In the genomic region with DNA sequence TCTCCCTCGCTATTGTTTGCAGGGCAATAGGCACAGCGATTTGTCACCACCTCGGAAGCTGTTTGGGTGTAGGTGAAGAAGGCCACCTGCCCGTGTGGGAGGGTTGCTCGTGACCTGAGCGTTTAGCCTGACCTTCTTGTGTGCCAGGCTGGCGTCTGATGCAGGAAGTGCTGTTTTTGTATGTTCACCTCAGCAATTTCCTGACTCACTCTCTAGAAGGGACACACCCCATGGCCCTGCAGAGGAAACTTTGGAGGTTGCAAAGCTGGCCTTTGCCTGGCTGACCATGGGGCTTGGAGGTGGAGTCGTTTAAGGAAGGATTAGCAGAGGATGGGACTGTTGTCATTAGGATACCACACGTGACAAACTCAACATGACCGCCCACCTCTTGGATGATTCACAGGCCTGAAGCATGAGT, we compare ENCODE assay signal across 8 mouse cellular contexts. TPM values are rescaled to one million over a fixed set of nuclear protein-coding genes. Genes with fewer than 3 reads are reported as not detected.
DNase-seq lines count a peak whose midpoint lies in the region; ATAC-seq lines count a peak whose summit lies in the region.

No protein-coding gene starts in this region.

- no peak overlapping the region for H3K27ac ChIP-seq in kidney, embryonic 14.5 days (ENCODE audit: low read depth, low read length)
- H3K27ac ChIP-seq in brown adipose tissue, adult 24 weeks (replicated peaks; ENCODE audit: low read depth, low read length), result peak overlapping the region; percentile 31
- H3K27ac ChIP-seq in liver, embryonic 13.5 days, result peak overlapping the region; percentile 89
- H3K27ac ChIP-seq in stomach, embryonic 14.5 days (ENCODE audit: low read length), result no peak overlapping the region
- H3K27ac ChIP-seq in hindbrain, embryonic 12.5 days, result no peak overlapping the region
- no peak overlapping the region for H3K27ac ChIP-seq in forebrain, embryonic 11.5 days (ENCODE audit: low read depth, low read length)

- H3K9ac ChIP-seq in kidney, embryonic 14.5 days (ENCODE audit: low read depth, low read length), result no peak overlapping the region
- peak overlapping the region; percentile 65 for H3K9ac ChIP-seq in liver, embryonic 13.5 days
- H3K9ac ChIP-seq in stomach, embryonic 14.5 days (replicated peaks; ENCODE audit: low read depth, low read length), result no peak overlapping the region
- no peak overlapping the region for H3K9ac ChIP-seq in hindbrain, embryonic 12.5 days
- no peak overlapping the region for H3K9ac ChIP-seq in forebrain, embryonic 11.5 days (ENCODE audit: low read length)

- no peak overlapping the region for H3K4me3 ChIP-seq in kidney, embryonic 14.5 days (ENCODE audit: low read length)
- no peak overlapping the region for H3K4me3 ChIP-seq in brown adipose tissue, adult 24 weeks (ENCODE audit: insufficient read depth, low read depth, low read length)
- peak overlapping the region; percentile 22 for H3K4me3 ChIP-seq in liver, embryonic 13.5 days (replicated peaks)
- H3K4me3 ChIP-seq in stomach, embryonic 14.5 days (ENCODE audit: low read depth, low read length), result no peak overlapping the region
- no peak overlapping the region for H3K4me3 ChIP-seq in hindbrain, embryonic 12.5 days
- no peak overlapping the region for H3K4me3 ChIP-seq in forebrain, embryonic 11.5 days (ENCODE audit: low read depth, low read length)

- H3K36me3 ChIP-seq in kidney, embryonic 14.5 days (ENCODE audit: control insufficient read depth, insufficient read depth, low read length), result no peaks in the 10 kb centered on the region
- no peaks in the 10 kb centered on the region for H3K36me3 ChIP-seq in liver, embryonic 13.5 days
- no peaks in the 10 kb centered on the region for H3K36me3 ChIP-seq in stomach, embryonic 14.5 days (ENCODE audit: control insufficient read depth, insufficient read depth, low read length)
- no peaks in the 10 kb centered on the region for H3K36me3 ChIP-seq in hindbrain, embryonic 12.5 days
- no peaks in the 10 kb centered on the region for H3K36me3 ChIP-seq in forebrain, embryonic 11.5 days (ENCODE audit: control insufficient read depth, insufficient read depth, low read length)

- DNase-seq in kidney, postnatal 10 days, result peak; percentile 41
- DNase-seq in liver, embryonic 13.5 days, result peak; percentile 46
- DNase-seq in frontal cortex, postnatal 36 days (ENCODE audit: low spot score in 2 of 2), result no peak
- no peak for DNase-seq in forebrain, embryonic 11.5 days (ENCODE audit: low spot score)

- no peak for ATAC-seq in kidney, embryonic 14.5 days (ENCODE audit: low FRiP score, low TSS enrichment)
- ATAC-seq in liver, embryonic 13.5 days (ENCODE audit: low read depth), result peak; percentile 81
- ATAC-seq in stomach, embryonic 14.5 days (ENCODE audit: insufficient number of reproducible peaks, insufficient read depth, low FRiP score, low read depth), result peak; percentile 47; the same call in 1 of the 2 replicates
- no peak for ATAC-seq in hindbrain, embryonic 12.5 days (ENCODE audit: low FRiP score)
- ATAC-seq in forebrain, embryonic 11.5 days (replicated peaks; ENCODE audit: low FRiP score), result no peak

- H3K9me3 ChIP-seq in kidney, embryonic 14.5 days (ENCODE audit: control insufficient read depth, low read length), result no peaks in the 10 kb centered on the region
- H3K9me3 ChIP-seq in liver, embryonic 13.5 days (replicated peaks), result no peaks in the 10 kb centered on the region
- no peaks in the 10 kb centered on the region for H3K9me3 ChIP-seq in stomach, embryonic 14.5 days (ENCODE audit: control insufficient read depth, low read depth, low read length)
- H3K9me3 ChIP-seq in hindbrain, embryonic 12.5 days (replicated peaks), result no peaks in the 10 kb centered on the region
- H3K9me3 ChIP-seq in forebrain, embryonic 11.5 days (ENCODE audit: control insufficient read depth, low read length), result no peaks in the 10 kb centered on the region

- 19% methylated on average over 10 of the region's 10 CpGs for WGBS in kidney, embryonic 14.5 days
- WGBS in liver, embryonic 13.5 days (ENCODE audit: insufficient replicate concordance), result 34% methylated on average over 10 of the region's 10 CpGs
- 16% methylated on average over 10 of the region's 10 CpGs for WGBS in stomach, embryonic 14.5 days
- WGBS in hindbrain, embryonic 12.5 days, result 38% methylated on average over 10 of the region's 10 CpGs
- 41% methylated on average over 10 of the region's 10 CpGs for WGBS in forebrain, embryonic 11.5 days

- H3K4me1 ChIP-seq in kidney, embryonic 14.5 days (ENCODE audit: control insufficient read depth, insufficient read depth, low read length), result peaks cover 11% of the 10 kb centered on the region
- peaks cover 12% of the 10 kb centered on the region for H3K4me1 ChIP-seq in brown adipose tissue, adult 24 weeks (ENCODE audit: control insufficient read depth, insufficient read depth, insufficient read length, low read length)
- peaks cover 86% of the 10 kb centered on the region for H3K4me1 ChIP-seq in liver, embryonic 13.5 days (replicated peaks)
- H3K4me1 ChIP-seq in stomach, embryonic 14.5 days (ENCODE audit: control insufficient read depth, insufficient read depth, low read length), result 0 out of 2 replicates have a peak, but pooled peaks cover 13% of the 10 kb centered on the region
- peaks cover 7% of the 10 kb centered on the region for H3K4me1 ChIP-seq in hindbrain, embryonic 12.5 days
- no peaks in the 10 kb centered on the region for H3K4me1 ChIP-seq in forebrain, embryonic 11.5 days (replicated peaks; ENCODE audit: control insufficient read depth, insufficient read depth, low read length)

- H3K4me2 ChIP-seq in kidney, embryonic 14.5 days (replicated peaks; ENCODE audit: low read depth, low read length), result no peak overlapping the region
- peak overlapping the region; percentile 47 for H3K4me2 ChIP-seq in liver, embryonic 13.5 days
- H3K4me2 ChIP-seq in stomach, embryonic 14.5 days (replicated peaks; ENCODE audit: low read depth, low read length), result no peak overlapping the region
- H3K4me2 ChIP-seq in hindbrain, embryonic 12.5 days (replicated peaks), result no peak overlapping the region
- no peak overlapping the region for H3K4me2 ChIP-seq in forebrain, embryonic 11.5 days (ENCODE audit: low read depth, low read length, severe bottlenecking)

- H3K27me3 ChIP-seq in kidney, embryonic 14.5 days (ENCODE audit: control insufficient read depth, insufficient read depth, low read length), result no peaks in the 10 kb centered on the region
- H3K27me3 ChIP-seq in liver, embryonic 13.5 days, result no peaks in the 10 kb centered on the region
- H3K27me3 ChIP-seq in stomach, embryonic 14.5 days (ENCODE audit: control insufficient read depth, insufficient read depth, low read length), result no peaks in the 10 kb centered on the region
- H3K27me3 ChIP-seq in hindbrain, embryonic 12.5 days, result no peaks in the 10 kb centered on the region
- H3K27me3 ChIP-seq in forebrain, embryonic 11.5 days (ENCODE audit: control insufficient read depth, insufficient read depth, low read length), result no peaks in the 10 kb centered on the region

RNA-seq across cellular contexts. Expression of a gene that starts 18.9 kb away (rescaled TPM):
- 54.5 and 55.9 TPM in 2 replicates for polyA plus RNA-seq in kidney, embryonic 14.5 days (2014; fragmentation: Nextera tagmentation; extraction: Ambion mirVana)
- polyA plus RNA-seq in brown adipose tissue, adult 24 weeks (2012; ENCODE audit: insufficient read depth, insufficient read length, missing spikeins), result 49.7 and 55.5 TPM in 2 replicates
- polyA plus RNA-seq in liver, embryonic 13.5 days (2015; fragmentation: Nextera tagmentation; extraction: Ambion mirVana), result 55.6 and 62.5 TPM in 2 replicates
- polyA plus RNA-seq in stomach, embryonic 14.5 days (2014; fragmentation: Nextera tagmentation; extraction: Ambion mirVana), result 54.7 and 56.7 TPM in 2 replicates
- 46.5 and 47.0 TPM in 2 replicates for polyA plus RNA-seq in hindbrain, embryonic 12.5 days (2016; fragmentation: Nextera tagmentation; extraction: Ambion mirVana)
- 34.1 and 45.0 TPM in 2 replicates for polyA plus RNA-seq in forebrain, embryonic 11.5 days (2014; fragmentation: Nextera tagmentation; extraction: Ambion mirVana)

Comparison
In these comparisons a context has a peak if more than half of its experiments do, and no peak if none do; other contexts are left out.
1. DNase-seq: peak in kidney, postnatal 10 days (single experiment) and liver, embryonic 13.5 days (single experiment); none in frontal cortex, postnatal 36 days (0 of 2) and forebrain, embryonic 11.5 days (single experiment).
2. ATAC-seq: peak in liver, embryonic 13.5 days (single experiment) and stomach, embryonic 14.5 days (single experiment); none in kidney, embryonic 14.5 days (single experiment), hindbrain, embryonic 12.5 days (single experiment) and forebrain, embryonic 11.5 days (single experiment).
3. H3K27ac ChIP-seq: peak in brown adipose tissue, adult 24 weeks (single experiment) and liver, embryonic 13.5 days (single experiment); none in kidney, embryonic 14.5 days (single experiment), stomach, embryonic 14.5 days (single experiment), hindbrain, embryonic 12.5 days (single experiment) and forebrain, embryonic 11.5 days (single experiment).